Comparison of ENCODE assay signal across 8 mouse cellular contexts in genomic region chr17:73022630-73023051, GRCm38 (mm10).
DNase-seq lines count a peak whose midpoint lies in the region; ATAC-seq and TF ChIP-seq lines count a peak whose summit lies in the region.

No protein-coding gene starts in this region.

- no peaks in the 10 kb centered on the region for H3K9me3 ChIP-seq in liver, embryonic 11.5 days (ENCODE audit: control insufficient read depth, low read length)

- WGBS in liver, adult 2 months, result 49% methylated on average over 8 of the region's 8 CpGs
- 60% methylated on average over 8 of the region's 8 CpGs for WGBS in liver, embryonic 11.5 days

- H3K4me3 ChIP-seq in liver, adult 2 months (ENCODE audit: insufficient read depth, low read depth, low read length), result no peak overlapping the region
- H3K4me3 ChIP-seq in liver, embryonic 11.5 days (ENCODE audit: low read depth, low read length), result no peak overlapping the region
- H3K4me3 ChIP-seq in left cerebral cortex, adult 2 months, result no peak overlapping the region

- H3K27ac ChIP-seq in liver, adult 2 months (replicated peaks; ENCODE audit: insufficient read depth, low read depth, low read length), result no peak overlapping the region
- no peak overlapping the region for H3K27ac ChIP-seq in liver, embryonic 11.5 days (ENCODE audit: low read depth, low read length)
- no peak overlapping the region for H3K27ac ChIP-seq in left cerebral cortex, adult 2 months

- no peak for TF ChIP-seq CTCF in liver, adult 2 months (IDR thresholded peaks at IDR 0.05; ENCODE audit: low read depth, low read length)
- TF ChIP-seq CTCF in left cerebral cortex, adult 2 months (IDR thresholded peaks at IDR 0.05), result no peak

- no peaks in the 10 kb centered on the region for H3K79me2 ChIP-seq in liver, adult 2 months (ENCODE audit: control insufficient read depth, insufficient read depth, low read length)

- H3K4me1 ChIP-seq in liver, adult 2 months (ENCODE audit: control insufficient read depth, insufficient read depth, low read length), result peaks cover 2% of the 10 kb centered on the region; the same call in 1 of the 2 replicates
- no peaks in the 10 kb centered on the region for H3K4me1 ChIP-seq in liver, embryonic 11.5 days (replicated peaks; ENCODE audit: control insufficient read depth, insufficient read depth, low read length)

- intact Hi-C loops in left cerebral cortex, adult 2 months (cut with DNase I), result no loop called here

- H3K27me3 ChIP-seq in liver, adult 2 months (ENCODE audit: control insufficient read depth, insufficient read depth, low read length), result no peaks in the 10 kb centered on the region
- H3K27me3 ChIP-seq in liver, embryonic 11.5 days (replicated peaks; ENCODE audit: control insufficient read depth, insufficient read depth, low read length), result no peaks in the 10 kb centered on the region

- no peak for ATAC-seq in liver, embryonic 11.5 days (replicated peaks; ENCODE audit: low FRiP score)
- no peak for ATAC-seq in megakaryocyte, adult 5-6 weeks (ENCODE audit: poor library complexity, severe bottlenecking)

- TF ChIP-seq POLR2A in liver, adult 2 months (IDR thresholded peaks at IDR 0.05; ENCODE audit: extremely low read depth, insufficient read depth, low read length), result no peak

- H3K36me3 ChIP-seq in liver, adult 2 months (ENCODE audit: control insufficient read depth, insufficient read depth, low read length), result no peaks in the 10 kb centered on the region
- H3K36me3 ChIP-seq in liver, embryonic 11.5 days (ENCODE audit: control insufficient read depth, insufficient read depth, low read length), result no peaks in the 10 kb centered on the region

- no peak overlapping the region for H3K4me2 ChIP-seq in liver, embryonic 11.5 days

- H3K9ac ChIP-seq in liver, adult 2 months (ENCODE audit: low read depth, low read length), result no peak overlapping the region
- no peak overlapping the region for H3K9ac ChIP-seq in liver, embryonic 11.5 days (ENCODE audit: low read depth, low read length)

- peak; percentile 80 for DNase-seq in liver, adult 2 months (ENCODE audit: extremely low read depth, low read depth, low spot score)
- DNase-seq in liver, embryonic 11.5 days (ENCODE audit: low spot score), result no peak
- DNase-seq in fat pad, adult 2 months (ENCODE audit: extremely low read depth, low read depth, low spot score), result peak; percentile 25
- DNase-seq in heart, postnatal 4 days, result peak; percentile 95
- peak; percentile 66 to 72 for DNase-seq in lung, adult 18-20 months
- DNase-seq in thymus, adult 18-20 months, result peak; percentile 60 to 73
- DNase-seq in left cerebral cortex, adult 2 months (ENCODE audit: extremely low spot score in 1 of 2, low spot score in 2 of 2), result no peak

Comparison
In these comparisons a context has a peak if more than half of its experiments do, and no peak if none do; other contexts are left out.
1. DNase-seq: peak in liver, adult 2 months (single experiment), fat pad, adult 2 months (single experiment), heart, postnatal 4 days (single experiment), lung, adult 18-20 months (2 of 2) and thymus, adult 18-20 months (2 of 2); none in liver, embryonic 11.5 days (single experiment) and left cerebral cortex, adult 2 months (0 of 2).